Mouse (Mus musculus) heart, postnatal 10 days (tissue): ENCODE measurements at regions not wholly inside any gene's neighbourhood (a gene's known extent, or its start where the extent isn't known, plus 50 kb on each side); places are given as distances from the start of the nearest gene placed in this dataset.

Experiments
- DNase-seq, 2 experiments: peaks; one replicate each; pipeline ENCODE4 v3.0.0; 2021
- intact Hi-C: fragments of 180-260 bp; cut with DNase I; formaldehyde crosslinking; loops from one replicate; pipeline ENCODE4 v1.15.1; 2025

- no peak for DNase-seq
- intact Hi-C loops: loop anchor here (5.0 kb wide), 1 partner anchor 75 kb away; no protein-coding TSS in a partner anchor
Observed at GRCm38 (mm10) chr8:125367374-125367773, 202.2 kb downstream of the Sipa1l2 start.

GRCm38 (mm10) chr8:125365004-125365403 lies 204.6 kb downstream of the Sipa1l2 start:
- intact Hi-C loops: loop anchor here (5.0 kb wide), 1 partner anchor 73 kb away; no protein-coding TSS in a partner anchor

GRCm38 (mm10) chr8:125359456-125359855 lies 210.2 kb downstream of the Sipa1l2 start:
- no peak for DNase-seq
- intact Hi-C loops: no loop called here

More at GRCm38 (mm10) chr8:125365004-125365403, 204.6 kb downstream of the Sipa1l2 start:
- DNase-seq: no peak

GRCm38 (mm10) chr8:125357759-125358158 lies 211.8 kb downstream of the Sipa1l2 start:
- DNase-seq: no peak
- intact Hi-C loops: no loop called here

GRCm38 (mm10) chr8:125355059-125355509 lies 214.5 kb downstream of the Sipa1l2 start:
- no peak for DNase-seq
- intact Hi-C loops: no loop called here

GRCm38 (mm10) chr8:125352276-125352675 lies 217.3 kb downstream of the Sipa1l2 start:
- intact Hi-C loops: loop anchor here (5.0 kb wide), 1 partner anchor 35 kb away; no protein-coding TSS in a partner anchor

GRCm38 (mm10) chr8:125351486-125352032 lies 218.0 kb downstream of the Sipa1l2 start:
- intact Hi-C loops: loop anchor here (5.0 kb wide), 1 partner anchor 36 kb away; no protein-coding TSS in a partner anchor
- DNase-seq: peak in 1 of 2 experiments; percentile 27

More at GRCm38 (mm10) chr8:125352276-125352675, 217.3 kb downstream of the Sipa1l2 start:
- no peak for DNase-seq

GRCm38 (mm10) chr8:125349290-125350025 lies 220.2 kb downstream of the Sipa1l2 start:
- DNase-seq: peak; percentile 96
- intact Hi-C loops: loop anchor here (1.0 to 5.0 kb wide), 2 partner anchors 19 to 38 kb away; no protein-coding TSS in a partner anchor

- intact Hi-C loops: no loop called here
- no peak for DNase-seq
Observed at GRCm38 (mm10) chr8:125346182-125346581, 223.4 kb downstream of the Sipa1l2 start.

GRCm38 (mm10) chr8:125345571-125345970 lies 224.0 kb downstream of the Sipa1l2 start:
- intact Hi-C loops: no loop called here
- DNase-seq: no peak

GRCm38 (mm10) chr8:125343867-125344266 lies 225.7 kb downstream of the Sipa1l2 start:
- DNase-seq: no peak
- intact Hi-C loops: no loop called here

GRCm38 (mm10) chr8:125342521-125342920 lies 227.1 kb downstream of the Sipa1l2 start:
- intact Hi-C loops: no loop called here
- DNase-seq: peak in 1 of 2 experiments; percentile 27

GRCm38 (mm10) chr8:125341606-125342005 lies 228.0 kb downstream of the Sipa1l2 start:
- intact Hi-C loops: no loop called here
- peak; percentile 43 to 51 for DNase-seq

- peak; percentile 38 to 54 for DNase-seq
- intact Hi-C loops: loop anchor here (5.0 kb wide), 1 partner anchor 229 kb away; the partner anchor contains the start of gene Sipa1l2
Observed at GRCm38 (mm10) chr8:125338222-125338621, 231.4 kb downstream of the Sipa1l2 start.

GRCm38 (mm10) chr8:125337444-125338077 lies 232.0 kb downstream of the Sipa1l2 start:
- no peak for DNase-seq
- intact Hi-C loops: loop anchor here (5.0 kb wide), 1 partner anchor 230 kb away; the partner anchor contains the start of gene Sipa1l2

- intact Hi-C loops: loop anchor here (5.0 kb wide), 1 partner anchor 231 kb away; the partner anchor contains the start of gene Sipa1l2
Observed at GRCm38 (mm10) chr8:125336799-125337198, 232.8 kb downstream of the Sipa1l2 start.

GRCm38 (mm10) chr8:125335575-125336370 lies 233.8 kb downstream of the Sipa1l2 start:
- no peak for DNase-seq
- intact Hi-C loops: loop anchor here (5.0 kb wide), 1 partner anchor 232 kb away; the partner anchor contains the start of gene Sipa1l2

More at GRCm38 (mm10) chr8:125336799-125337198, 232.8 kb downstream of the Sipa1l2 start:
- no peak for DNase-seq

- DNase-seq: no peak
- intact Hi-C loops: loop anchor here (5.0 kb wide), 1 partner anchor 232 kb away; the partner anchor contains the start of gene Sipa1l2
Observed at GRCm38 (mm10) chr8:125335171-125335570, 234.4 kb downstream of the Sipa1l2 start.

- DNase-seq: peak; percentile 46 to 59
- intact Hi-C loops: no loop called here
Observed at GRCm38 (mm10) chr8:125330638-125331037, 239.0 kb downstream of the Sipa1l2 start.

GRCm38 (mm10) chr8:125328650-125329049 lies 241.0 kb downstream of the Sipa1l2 start:
- intact Hi-C loops: no loop called here
- DNase-seq: peak; percentile 41 to 42
